Mouse (Mus musculus) small intestine, adult 2 months (tissue): ENCODE results near the gene Plac1. TPM values are rescaled to one million over a fixed set of nuclear protein-coding genes. Genes with fewer than 3 reads are reported as not detected.
"Not testable (repeated sequence)": the region's sequence is repeated elsewhere in the genome, so short reads cannot be mapped to it uniquely, and the experiment has no call there.

ENCODE experiments used
- H3K27ac ChIP-seq: fragments of 200-500 bp; 2 replicates; pipeline ENCODE4 v1.5.1; 2012; ENCODE audit warnings: low read depth, low read length, control low read depth, inconsistent platforms; ENCODE audit not compliant: insufficient read depth
- H3K27me3 ChIP-seq: fragments of 200-500 bp; 2 replicates; pipeline ENCODE4 v1.6.1; 2012; ENCODE audit warnings: mild to moderate bottlenecking, moderate library complexity, low read length, inconsistent platforms; ENCODE audit not compliant: control insufficient read depth, insufficient read depth
- H3K36me3 ChIP-seq: fragments of 200-500 bp; 2 replicates; pipeline ENCODE4 v1.6.1; 2012; ENCODE audit warnings: mild to moderate bottlenecking, low read length, control low read depth, inconsistent platforms; ENCODE audit not compliant: control insufficient read depth, insufficient read depth
- H3K4me1 ChIP-seq: fragments of 200-500 bp; 2 replicates; pipeline ENCODE4 v1.6.1; 2012; ENCODE audit warnings: low read length, inconsistent platforms, mixed read lengths; ENCODE audit not compliant: control insufficient read depth, insufficient read depth, insufficient read length
- H3K4me3 ChIP-seq: fragments of 200-500 bp; 2 replicates; pipeline ENCODE4 v1.5.1; 2012; ENCODE audit warnings: low read depth, mild to moderate bottlenecking, control low read depth, inconsistent platforms, low read length, moderate library complexity
- CTCF ChIP-seq: fragments of 200-500 bp; IDR thresholded peaks from 2 replicates; pipeline ENCODE4 v1.5.1; 2012; ENCODE audit warnings: low read depth, mild to moderate bottlenecking, control low read depth, inconsistent platforms, low read length, moderate library complexity, mixed read lengths; ENCODE audit not compliant: insufficient replicate concordance, insufficient read length; ENCODE audit errors: extremely low read depth
- POLR2A ChIP-seq: fragments of 200-500 bp; IDR thresholded peaks from 2 replicates; pipeline ENCODE4 v1.6.1; 2012; ENCODE audit warnings: low read depth, mild to moderate bottlenecking, control low read depth, inconsistent platforms, low read length, moderate library complexity
- WGBS: fragments of 180-500 bp; shearing (Covaris S2); methylation state at CpG from one replicate; pipeline ENCODE4 v1.1.7; 2018; 5-methylcytosine and 5-hydroxymethylcytosine counted together
- polyA plus RNA-seq: library from polyadenylated mRNA; depleted of rRNA; stranded (reverse); fragments of >200 nt; gene quantifications from 2 replicates; pipeline ENCODE4 v1.2.3, GENCODE M21; 2012; rRNA removed

Gene Plac1
- polyA plus RNA-seq, 1 experiment, result not detected

- no peaks in the 10 kb centered on the region for H3K4me1 ChIP-seq
- peaks cover 3% of the 10 kb centered on the region for H3K36me3 ChIP-seq
- H3K27me3 ChIP-seq, result no peaks in the 10 kb centered on the region
- TF ChIP-seq POLR2A (no peak), CTCF (no peak)
- WGBS, result 48% methylated on average over 11 of the region's 11 CpGs
- H3K27ac ChIP-seq, result no peak overlapping the region
- no peak overlapping the region for H3K4me3 ChIP-seq
Measured at GRCm38 (mm10) chrX:53025471-53026223, 214.3 kb downstream of the Plac1 start.

GRCm38 (mm10) chrX:53024268-53024667 lies 215.6 kb downstream of the Plac1 start:
- 10% methylated on average over 3 of the region's 3 CpGs for WGBS
- not testable (repeated sequence) for H3K4me3 ChIP-seq, H3K36me3 ChIP-seq, H3K27ac ChIP-seq, H3K4me1 ChIP-seq, H3K27me3 ChIP-seq

GRCm38 (mm10) chrX:53023021-53023420 lies 216.9 kb downstream of the Plac1 start:
- Histone ChIP-seq H3K27ac (no peak overlapping the region), H3K4me1 (no peaks in the 10 kb centered on the region), H3K4me3 (no peak overlapping the region), H3K27me3 (no peaks in the 10 kb centered on the region), H3K36me3 (peaks cover 7% of the 10 kb centered on the region)
- 86% methylated on average over 2 of the region's 2 CpGs for WGBS
- no peak for TF ChIP-seq POLR2A
- TF ChIP-seq CTCF, result no peak

Other genes with a start within 250 kb of the Plac1 start
- 0.89 and 2.0 TPM in 2 replicates for gene Fam122b, start 29.7 kb upstream of the Plac1 start, polyA plus RNA-seq
- gene Fam122c, start 33.3 kb upstream of the Plac1 start, polyA plus RNA-seq, result not detected in 2 replicates
- gene Mospd1, start 130.4 kb upstream of the Plac1 start, polyA plus RNA-seq, result 0.18 and 0.49 TPM in 2 replicates
- not detected in 2 replicates for gene Etd, start 194.8 kb upstream of the Plac1 start, polyA plus RNA-seq